Mouse (Mus musculus) megakaryocyte, embryonic 14.5 days (primary cell): ENCODE measurements around the gene Fam129b. TPM values are rescaled to one million over a fixed set of nuclear protein-coding genes. Genes with fewer than 3 reads are reported as not detected.

Experiments
- H3K27me3 ChIP-seq: replicated peaks from 2 replicates; pipeline ENCODE3; 2012; ENCODE audit warnings: inconsistent platforms
- H3K36me3 ChIP-seq: replicated peaks from 2 replicates; pipeline ENCODE3; 2012; ENCODE audit warnings: low read length, inconsistent platforms, mixed read lengths
- H3K4me1 ChIP-seq: 2 replicates; pipeline ENCODE4 v1.6.1; 2012; ENCODE audit warnings: inconsistent platforms
- H3K4me3 ChIP-seq: replicated peaks from 2 replicates; pipeline ENCODE3; 2012; ENCODE audit warnings: moderate library complexity, mild to moderate bottlenecking, inconsistent platforms
- H3K9me3 ChIP-seq: 2 replicates; pipeline ENCODE4 v1.6.1; 2012; ENCODE audit warnings: inconsistent platforms
- FLI1 ChIP-seq: IDR thresholded peaks from 2 replicates; pipeline ENCODE4 v1.6.1; 2012; ENCODE audit warnings: low read length, inconsistent platforms, mixed read lengths
- GATA1 ChIP-seq: IDR thresholded peaks from 3 replicates; pipeline ENCODE4 v1.6.1; 2012; ENCODE audit warnings: mixed read lengths, low read length, inconsistent platforms, borderline replicate concordance
- polyA plus RNA-seq: library from polyadenylated mRNA; stranded (reverse); fragments of >175 nt; gene quantifications from 2 replicates; pipeline ENCODE4 v1.2.3, GENCODE M21; 2012; ENCODE audit warnings: low replicate concordance; ENCODE audit not compliant: insufficient read depth

The Fam129b gene
- polyA plus RNA-seq, 1 experiment = 19.5 TPM

DNA sequence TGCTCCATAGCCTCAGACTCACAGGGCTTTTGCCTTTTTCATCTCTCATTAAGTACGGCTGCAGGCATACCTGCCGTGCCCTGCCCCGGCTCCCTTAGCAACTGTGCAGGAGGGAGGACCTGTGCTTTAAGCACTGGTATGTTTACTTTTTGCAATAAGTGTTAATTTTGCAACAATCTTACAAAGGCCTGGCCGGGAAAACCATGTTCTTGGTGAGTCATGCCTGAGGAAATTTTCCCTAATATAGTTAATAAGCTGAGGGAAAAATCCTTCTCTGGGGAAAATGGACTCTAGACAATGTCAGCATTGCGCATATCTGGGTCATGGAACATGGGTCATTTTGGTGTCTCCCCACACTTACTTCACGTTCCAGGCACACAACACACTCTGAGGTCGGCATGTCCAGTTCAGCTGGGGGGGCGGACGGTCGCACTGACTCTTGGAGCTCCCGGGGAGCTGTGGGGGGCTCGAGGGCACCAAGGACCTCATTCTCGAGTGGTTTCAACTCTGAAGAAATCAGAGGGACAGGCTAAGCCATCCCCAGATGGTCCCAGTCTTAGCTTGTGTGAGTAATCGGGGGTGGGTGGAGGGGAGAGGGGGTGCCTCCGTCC lies 51.8 kb downstream of the Fam129b start:
- peaks cover 67% of the 10 kb centered on the region for H3K36me3 ChIP-seq
- H3K4me3 ChIP-seq = no peak overlapping the region
- TF ChIP-seq GATA1 (no peak), FLI1 (no peak)
- H3K27me3 ChIP-seq = peaks cover 33% of the 10 kb centered on the region
- peaks cover 7% of the 10 kb centered on the region; the same call in 1 of the 2 replicates for H3K4me1 ChIP-seq
- no peaks in the 10 kb centered on the region for H3K9me3 ChIP-seq

- H3K36me3 ChIP-seq = peaks cover 67% of the 10 kb centered on the region
Measured at GRCm38 (mm10) chr2:32928235-32928946, 52.5 kb downstream of the Fam129b start.

GRCm38 (mm10) chr2:32928947-32929829 lies 53.3 kb downstream of the Fam129b start:
- no peak overlapping the region for H3K4me3 ChIP-seq
- TF ChIP-seq GATA1 = no peak
- no peak for TF ChIP-seq FLI1
- H3K4me1 ChIP-seq = peaks cover 10% of the 10 kb centered on the region; the same call in 1 of the 2 replicates
- peaks cover 67% of the 10 kb centered on the region for H3K36me3 ChIP-seq
- no peaks in the 10 kb centered on the region for H3K9me3 ChIP-seq
- H3K27me3 ChIP-seq = peaks cover 32% of the 10 kb centered on the region

More at GRCm38 (mm10) chr2:32928235-32928946, 52.5 kb downstream of the Fam129b start:
- Histone ChIP-seq H3K4me1 (peaks cover 5% of the 10 kb centered on the region; the same call in 1 of the 2 replicates), H3K9me3 (no peaks in the 10 kb centered on the region), H3K27me3 (peaks cover 32% of the 10 kb centered on the region), H3K4me3 (no peak overlapping the region)
- TF ChIP-seq GATA1 (no peak), FLI1 (no peak)

DNA sequence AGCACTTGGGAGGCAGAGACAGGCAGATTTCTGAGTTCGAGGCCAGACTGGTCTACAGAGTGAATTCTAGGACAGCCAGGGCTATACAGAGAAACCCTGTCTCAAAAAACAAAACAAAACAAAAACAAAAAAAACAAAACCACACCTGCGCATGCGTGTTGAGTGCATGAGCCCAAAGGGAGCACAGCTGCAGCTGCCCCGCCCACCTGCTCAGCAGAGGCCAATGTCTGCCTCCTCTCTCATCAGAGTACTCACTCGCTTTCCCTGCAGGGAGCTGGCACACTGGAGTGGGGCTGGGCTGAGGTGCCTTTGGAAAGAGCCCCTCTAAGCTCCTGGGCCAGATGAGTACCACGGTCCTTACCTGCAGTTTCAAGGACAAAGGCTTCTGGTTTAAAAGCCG lies 55.8 kb downstream of the Fam129b start:
- peaks cover 14% of the 10 kb centered on the region; the same call in 1 of the 2 replicates for H3K4me1 ChIP-seq
- H3K36me3 ChIP-seq = peaks cover 77% of the 10 kb centered on the region
- peaks cover 30% of the 10 kb centered on the region for H3K27me3 ChIP-seq
- H3K4me3 ChIP-seq = no peak overlapping the region
- TF ChIP-seq FLI1 = no peak
- TF ChIP-seq GATA1 = no peak
- H3K9me3 ChIP-seq = no peaks in the 10 kb centered on the region

DNA sequence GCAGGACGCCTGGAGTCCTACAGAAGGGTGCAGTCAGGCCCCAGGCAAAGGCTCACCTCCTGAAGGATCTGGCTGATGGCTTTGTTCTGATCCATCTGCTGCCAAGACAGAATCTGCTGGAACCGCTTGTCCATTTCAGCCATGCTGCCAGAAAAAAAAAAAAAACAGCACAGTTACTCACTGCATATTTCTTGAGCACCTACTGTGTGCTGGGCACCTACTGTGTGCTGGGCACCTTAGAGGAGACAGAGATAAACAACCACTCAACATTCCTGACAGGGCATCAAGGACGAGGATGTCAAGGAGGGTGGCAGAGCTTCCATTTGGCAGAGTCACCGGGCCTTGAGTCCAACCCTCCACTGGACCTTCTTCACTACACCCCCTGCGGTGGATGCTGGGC lies 62.8 kb downstream of the Fam129b start:
- peaks cover 88% of the 10 kb centered on the region for H3K36me3 ChIP-seq
- H3K9me3 ChIP-seq = no peaks in the 10 kb centered on the region
- peaks cover 10% of the 10 kb centered on the region for H3K27me3 ChIP-seq
- H3K4me3 ChIP-seq = no peak overlapping the region
- TF ChIP-seq FLI1 (no peak), GATA1 (no peak)
- H3K4me1 ChIP-seq = peaks cover 23% of the 10 kb centered on the region

- H3K4me1 ChIP-seq = peaks cover 18% of the 10 kb centered on the region
- H3K4me3 ChIP-seq = no peak overlapping the region
- H3K27me3 ChIP-seq = peaks cover 4% of the 10 kb centered on the region
- no peak for TF ChIP-seq FLI1
- no peaks in the 10 kb centered on the region for H3K9me3 ChIP-seq
- H3K36me3 ChIP-seq = peaks cover 86% of the 10 kb centered on the region
Measured at GRCm38 (mm10) chr2:32939418-32939817, 63.5 kb downstream of the Fam129b start.

- Histone ChIP-seq H3K9me3 (no peaks in the 10 kb centered on the region), H3K4me1 (peaks cover 18% of the 10 kb centered on the region), H3K4me3 (no peak overlapping the region), H3K27me3 (no peaks in the 10 kb centered on the region), H3K36me3 (peaks cover 86% of the 10 kb centered on the region)
- TF ChIP-seq FLI1 (no peak), GATA1 (no peak)
Measured at GRCm38 (mm10) chr2:32940483-32940882, 64.6 kb downstream of the Fam129b start.

DNA sequence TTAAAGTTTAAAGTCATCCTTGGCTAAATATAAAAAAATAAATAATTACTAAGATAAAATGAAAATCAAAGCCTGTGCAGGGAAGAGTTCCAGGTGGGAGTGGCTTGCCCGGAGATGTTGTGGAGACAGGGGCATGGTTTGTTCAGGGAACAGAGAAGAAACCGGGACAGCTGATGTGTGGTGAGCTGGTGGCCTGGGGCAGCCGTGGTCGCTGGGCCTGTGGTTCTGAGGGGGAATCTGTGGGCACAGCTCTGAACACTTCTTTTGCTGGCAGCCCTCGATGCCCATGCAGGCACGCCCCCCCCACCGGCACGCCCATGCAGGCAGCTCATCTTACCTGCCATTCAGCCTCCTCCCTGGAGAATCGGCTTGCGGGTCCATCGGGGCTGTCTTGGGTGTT lies 71.5 kb downstream of the Fam129b start:
- TF ChIP-seq FLI1 (no peak), GATA1 (no peak)
- Histone ChIP-seq H3K36me3 (peaks cover 87% of the 10 kb centered on the region), H3K27me3 (peaks cover 3% of the 10 kb centered on the region), H3K4me1 (peaks cover 43% of the 10 kb centered on the region), H3K9me3 (no peaks in the 10 kb centered on the region), H3K4me3 (no peak overlapping the region)

- no peak for TF ChIP-seq FLI1
- no peak for TF ChIP-seq GATA1
- H3K9me3 ChIP-seq = peaks cover 6% of the 10 kb centered on the region
- no peaks in the 10 kb centered on the region for H3K27me3 ChIP-seq
- H3K4me3 ChIP-seq = no peak overlapping the region
- peaks cover 29% of the 10 kb centered on the region for H3K4me1 ChIP-seq
- H3K36me3 ChIP-seq = peaks cover 87% of the 10 kb centered on the region
Measured at GRCm38 (mm10) chr2:32954581-32954980, 78.7 kb downstream of the Fam129b start.

GRCm38 (mm10) chr2:32957344-32957743 lies 81.4 kb downstream of the Fam129b start:
- TF ChIP-seq FLI1 (no peak), GATA1 (no peak)
- Histone ChIP-seq H3K4me1 (peaks cover 25% of the 10 kb centered on the region), H3K4me3 (no peak overlapping the region), H3K27me3 (no peaks in the 10 kb centered on the region), H3K9me3 (peaks cover 6% of the 10 kb centered on the region), H3K36me3 (peaks cover 65% of the 10 kb centered on the region)
